Mouse (Mus musculus) MEL (cell line): ENCODE results near the gene Rln3.

ENCODE experiments used
- CTCF ChIP-seq, 3 experiments: IDR thresholded peaks in 2 of 3; conservative IDR thresholded peaks in 1 of 3; 2 replicates each; pipeline ENCODE4 v1.5.1; 2011 to 2012; ENCODE audit warnings: low read length in 3 of 3, low read depth in 2 of 3, mild to moderate bottlenecking in 2 of 3, improper control_type of control experiment in 1 of 3, inconsistent platforms in 1 of 3, mixed read lengths in 1 of 3, moderate library complexity in 1 of 3; ENCODE audit not compliant: control insufficient read depth in 1 of 3, insufficient read depth in 1 of 3, poor library complexity in 1 of 3, severe bottlenecking in 1 of 3
- EP300 ChIP-seq, 2 experiments: IDR thresholded peaks; 2 replicates each; pipeline ENCODE4 v1.6.1; 2011; ENCODE audit warnings: improper control_type of control experiment in 2 of 2, low read length in 2 of 2, low read depth in 1 of 2, mild to moderate bottlenecking in 1 of 2
- MEF2A ChIP-seq: IDR thresholded peaks from 2 replicates; pipeline ENCODE4 v1.6.1; 2014; ENCODE audit warnings: low read depth, mild to moderate bottlenecking, inconsistent platforms, low read length, improper control_type of control experiment; ENCODE audit not compliant: poor library complexity, insufficient replicate concordance, severe bottlenecking; ENCODE audit errors: extremely low read depth
- POLR2A ChIP-seq, 2 experiments: IDR thresholded peaks; 2 replicates each; pipeline ENCODE4 v1.6.1; 2011 to 2012; ENCODE audit warnings: low read length in 2 of 2, mild to moderate bottlenecking in 2 of 2, control low read depth in 1 of 2, improper control_type of control experiment in 1 of 2, low read depth in 1 of 2, moderate library complexity in 1 of 2; ENCODE audit not compliant: control insufficient read depth in 1 of 2, insufficient read depth in 1 of 2, poor library complexity in 1 of 2

- TF ChIP-seq EP300 (IDR thresholded peaks at IDR 0.05; ENCODE audit: low read depth in 1 of 2, low read length in 2 of 2) (no peak), CTCF (IDR thresholded peaks at IDR 0.05 in 2 of 3, conservative IDR thresholded peaks at IDR 0.05 in 1 of 3; ENCODE audit: control insufficient read depth in 1 of 3, insufficient read depth in 1 of 3, low read depth in 2 of 3, low read length in 3 of 3, poor library complexity in 1 of 3, severe bottlenecking in 1 of 3) (no peak), POLR2A (IDR thresholded peaks at IDR 0.05; ENCODE audit: control insufficient read depth in 1 of 2, insufficient read depth in 1 of 2, low read depth in 1 of 2, low read length in 2 of 2, poor library complexity in 1 of 2) (no peak), MEF2A (no peak)
Observed at GRCm38 (mm10) chr8:84087156-84087555, 42.4 kb upstream of the Rln3 start.
